Mouse (Mus musculus) hindbrain, postnatal 0 days (tissue): ENCODE results near the gene Spem2. TPM values are rescaled to one million over a fixed set of nuclear protein-coding genes. Genes with fewer than 3 reads are reported as not detected.

Source experiments
- ATAC-seq: fragments of 200-750 bp; cut with Nextera tagmentation; 2 replicates; pipeline ENCODE4 v1.8.0; 2017; ENCODE audit warnings: mild to moderate bottlenecking, moderate TSS enrichment, moderate library complexity
- DNase-seq: peaks from one replicate; pipeline ENCODE4 v3.0.0-alpha.2; 2015; ENCODE audit warnings: low spot score
- H3K27ac ChIP-seq: fragments of 300-500 bp; sonication (generic); 2 replicates; pipeline ENCODE4 v1.5.1; 2014; ENCODE audit warnings: mild to moderate bottlenecking
- H3K27me3 ChIP-seq: fragments of 300-500 bp; sonication (generic); 2 replicates; pipeline ENCODE4 v1.6.1; 2014; ENCODE audit warnings: low read length, mixed read lengths; ENCODE audit not compliant: insufficient read depth
- H3K36me3 ChIP-seq: fragments of 300-500 bp; sonication (generic); 2 replicates; pipeline ENCODE4 v1.6.1; 2014; ENCODE audit warnings: low read length, mixed read lengths; ENCODE audit not compliant: insufficient read depth
- H3K4me1 ChIP-seq: fragments of 300-500 bp; sonication (generic); 2 replicates; pipeline ENCODE4 v1.6.1; 2014; ENCODE audit warnings: antibody characterized with exemption, low read length, mixed read lengths; ENCODE audit not compliant: insufficient read depth
- H3K4me2 ChIP-seq: fragments of 300-500 bp; sonication (generic); 2 replicates; pipeline ENCODE4 v1.6.1; 2014; ENCODE audit warnings: low read depth, mild to moderate bottlenecking, low read length, moderate library complexity, mixed read lengths
- H3K4me3 ChIP-seq: fragments of 300-500 bp; sonication (generic); 2 replicates; pipeline ENCODE4 v1.5.1; 2014; ENCODE audit warnings: low read length
- H3K9ac ChIP-seq: fragments of 300-500 bp; sonication (generic); replicated peaks from 2 replicates; pipeline ENCODE4 v1.6.1; 2014; ENCODE audit warnings: mild to moderate bottlenecking, low read length, moderate library complexity, mixed read lengths
- H3K9me3 ChIP-seq: fragments of 300-500 bp; sonication (generic); 2 replicates; pipeline ENCODE4 v1.6.1; 2016; ENCODE audit warnings: low read length, mixed read lengths
- CTCF ChIP-seq: IDR thresholded peaks from 2 replicates; pipeline ENCODE4 v1.5.1; 2016; ENCODE audit warnings: antibody characterized with exemption, control low read depth, low read depth
- WGBS: fragments of 180-500 bp; shearing (Covaris S2); extraction: QIAGEN DNeasy Blood & Tissue Kit; methylation state at CpG from one replicate; pipeline ENCODE4 v1.1.7; 2014; 5-methylcytosine and 5-hydroxymethylcytosine counted together
- polyA plus RNA-seq: library from polyadenylated mRNA; unstranded; fragments of >200 nt; fragmentation: Nextera tagmentation; extraction: Ambion mirVana; gene quantifications from 2 replicates; pipeline ENCODE4 v1.2.1, GENCODE M21; 2015
- total RNA-seq: library from RNA; depleted of rRNA; stranded (reverse); fragments of >200 nt; gene quantifications from 2 replicates; pipeline ENCODE4 v1.2.3, GENCODE M21; 2014

Gene Spem2
- total and polyA plus RNA-seq, 2 experiments from 2014 or later = not detected

GRCm38 (mm10) chr11:69846738-69847688 is 28.7 kb upstream of the Spem2 start:
- peak overlapping the region; percentile 93 for H3K27ac ChIP-seq
- peak overlapping the region; percentile 85 for H3K9ac ChIP-seq
- DNase-seq (peak; percentile 27), ATAC-seq (peak; percentile 48)
- peak overlapping the region; percentile 92 for H3K4me2 ChIP-seq
- H3K9me3 ChIP-seq = no peaks in the 10 kb centered on the region
- TF ChIP-seq CTCF = no peak
- no peaks in the 10 kb centered on the region for H3K27me3 ChIP-seq
- peak overlapping the region; percentile 80 for H3K4me3 ChIP-seq
- peaks cover 6% of the 10 kb centered on the region for H3K4me1 ChIP-seq
- peaks cover 29% of the 10 kb centered on the region for H3K36me3 ChIP-seq
- WGBS = 9% methylated on average over 37 of the region's 37 CpGs

- WGBS = under 1% methylated on average over 32 of the region's 38 CpGs
- Histone ChIP-seq H3K36me3 (peaks cover 23% of the 10 kb centered on the region), H3K9ac (peak within 1 kb of the TSS; percentile 85), H3K4me2 (peak within 1 kb of the TSS; percentile 92), H3K4me3 (peak within 1 kb of the TSS; percentile 80), H3K27me3 (no peaks in the 10 kb centered on the region), H3K27ac (peak within 1 kb of the TSS; percentile 93), H3K9me3 (no peaks in the 10 kb centered on the region), H3K4me1 (peaks cover 6% of the 10 kb centered on the region)
- TF ChIP-seq CTCF = no peak
- DNase-seq = peak; percentile 96
- peak; percentile 94 for ATAC-seq
Measured at GRCm38 (mm10) chr11:69846198-69846680, 28.0 kb upstream of the Spem2 start, which contains the start of gene Plscr3. Plscr3 (plus strand) TSS chr11:69846376.

- TF ChIP-seq CTCF = no peak
- Histone ChIP-seq H3K9me3 (no peaks in the 10 kb centered on the region), H3K4me2 (peak overlapping the region; percentile 86), H3K4me1 (peaks cover 14% of the 10 kb centered on the region), H3K4me3 (peak overlapping the region; percentile 72), H3K36me3 (no peaks in the 10 kb centered on the region), H3K27me3 (no peaks in the 10 kb centered on the region), H3K9ac (peak overlapping the region; percentile 71), H3K27ac (peak overlapping the region; percentile 88)
- DNase-seq (no peak), ATAC-seq (no peak)
- WGBS = 0% methylated on average over 7 of the region's 7 CpGs
Measured at GRCm38 (mm10) chr11:69838714-69839104, 20.4 kb upstream of the Spem2 start.

DNA sequence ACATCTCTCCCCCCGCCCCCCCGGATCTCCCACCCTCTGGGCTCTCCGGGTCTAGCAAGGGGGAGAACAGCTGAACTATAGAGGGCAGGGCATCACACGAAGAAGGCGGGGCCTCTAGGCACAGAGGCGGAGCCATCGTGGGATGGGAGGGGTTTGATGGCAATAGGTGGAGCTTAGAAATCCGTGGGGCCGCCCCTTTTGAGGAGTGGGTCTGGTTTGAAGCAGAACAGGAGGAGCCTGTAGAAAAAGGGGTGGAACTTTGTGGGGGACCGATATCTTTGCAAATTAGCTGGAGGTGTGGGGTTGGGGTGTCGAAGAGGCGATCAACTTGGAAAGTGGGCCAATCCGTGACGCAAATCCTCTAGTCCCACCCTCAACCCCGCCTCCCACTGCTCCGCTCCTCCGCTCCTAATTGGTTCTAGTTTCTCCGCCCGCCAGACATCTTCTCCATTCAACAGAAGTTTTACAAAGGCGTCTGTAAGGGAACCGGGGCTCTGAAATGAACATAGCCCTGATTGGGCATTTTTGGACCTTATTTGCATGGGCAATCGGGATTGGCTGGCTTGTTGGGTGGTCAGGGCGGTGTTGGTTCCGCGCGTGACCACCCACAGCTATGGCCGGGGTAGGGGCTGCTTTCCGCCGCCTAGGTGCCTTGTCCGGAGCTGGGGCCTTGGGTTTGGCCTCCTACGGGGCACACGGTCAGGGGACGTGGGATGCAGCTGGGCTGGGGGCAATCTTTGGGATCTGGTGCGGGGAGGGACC is 19.9 kb upstream of the Spem2 start, which contains the start of gene Tmem256:
Gene Tmem256 (plus strand): TSS at position 563 of the 762 bp plus-strand sequence.
- Histone ChIP-seq H3K9ac (peak within 1 kb of the TSS; percentile 79), H3K27me3 (no peaks in the 10 kb centered on the region), H3K4me1 (peaks cover 14% of the 10 kb centered on the region), H3K4me2 (peak within 1 kb of the TSS; percentile 86), H3K27ac (peak within 1 kb of the TSS; percentile 88), H3K36me3 (peaks cover 2% of the 10 kb centered on the region; the same call in 1 of the 2 replicates), H3K9me3 (no peaks in the 10 kb centered on the region), H3K4me3 (peak within 1 kb of the TSS; percentile 72)
- peak; percentile 98 for DNase-seq
- WGBS = under 1% methylated on average over 34 of the region's 34 CpGs
- peak; percentile 91 for ATAC-seq
- TF ChIP-seq CTCF = no peak

DNA sequence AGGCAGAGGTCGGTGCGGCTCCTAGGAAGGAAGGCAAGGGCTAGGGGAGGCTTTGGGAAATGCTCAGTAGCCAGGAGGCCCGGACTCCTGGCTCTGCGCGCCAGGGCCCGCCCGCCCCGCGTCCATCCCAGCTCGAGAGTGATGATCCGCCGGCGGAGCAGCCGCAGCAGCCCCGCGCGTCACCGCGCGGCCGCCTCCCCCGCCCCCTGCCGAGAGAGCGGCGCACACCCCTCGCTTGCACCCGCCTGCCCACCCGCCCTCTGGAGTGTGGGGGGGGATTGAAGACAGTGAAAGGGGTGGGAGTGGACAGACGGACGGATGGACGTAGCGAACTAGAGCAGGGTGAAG is 19.3 kb upstream of the Spem2 start, which contains the start of gene Nlgn2:
Gene Nlgn2 (minus strand): TSS at position 181 of the 348 bp plus-strand sequence.
- peak within 1 kb of the TSS; percentile 88 for H3K27ac ChIP-seq
- H3K4me2 ChIP-seq = peak within 1 kb of the TSS; percentile 86
- H3K36me3 ChIP-seq = peaks cover 7% of the 10 kb centered on the region
- WGBS = 0% methylated on average over 32 of the region's 32 CpGs
- peak within 1 kb of the TSS; percentile 72 for H3K4me3 ChIP-seq
- H3K4me1 ChIP-seq = peaks cover 14% of the 10 kb centered on the region
- no peaks in the 10 kb centered on the region for H3K9me3 ChIP-seq
- peak within 1 kb of the TSS; percentile 79 for H3K9ac ChIP-seq
- no peak for ATAC-seq
- no peaks in the 10 kb centered on the region for H3K27me3 ChIP-seq
- DNase-seq = peak; percentile 93
- peak; percentile 14; the same call in 1 of the 2 replicates for TF ChIP-seq CTCF
